Mouse (Mus musculus) megakaryocyte, embryonic 14.5 days (primary cell): Measurements from ENCODE around the gene Gm10964.

ENCODE experiments used
- FLI1 ChIP-seq: IDR thresholded peaks from 2 replicates; pipeline ENCODE4 v1.6.1; 2012; ENCODE audit warnings: low read length, inconsistent platforms, mixed read lengths
- GATA1 ChIP-seq: IDR thresholded peaks from 3 replicates; pipeline ENCODE4 v1.6.1; 2012; ENCODE audit warnings: mixed read lengths, low read length, inconsistent platforms, borderline replicate concordance

- TF ChIP-seq GATA1 (no peak), FLI1 (no peak)
Observed at GRCm38 (mm10) chr3:103745001-103745770, 6.0 kb downstream of the Gm10964 start.
